Mouse (Mus musculus) lung, postnatal 0 days (tissue): ENCODE results near the gene Prr14l.

ENCODE experiments used
- CTCF ChIP-seq: IDR thresholded peaks from 2 replicates; pipeline ENCODE4 v1.5.1; 2016; ENCODE audit warnings: antibody characterized with exemption, mild to moderate bottlenecking
- EP300 ChIP-seq: IDR thresholded peaks from 2 replicates; pipeline ENCODE4 v1.6.1; 2016; ENCODE audit warnings: antibody characterized with exemption, mild to moderate bottlenecking, control low read depth

DNA sequence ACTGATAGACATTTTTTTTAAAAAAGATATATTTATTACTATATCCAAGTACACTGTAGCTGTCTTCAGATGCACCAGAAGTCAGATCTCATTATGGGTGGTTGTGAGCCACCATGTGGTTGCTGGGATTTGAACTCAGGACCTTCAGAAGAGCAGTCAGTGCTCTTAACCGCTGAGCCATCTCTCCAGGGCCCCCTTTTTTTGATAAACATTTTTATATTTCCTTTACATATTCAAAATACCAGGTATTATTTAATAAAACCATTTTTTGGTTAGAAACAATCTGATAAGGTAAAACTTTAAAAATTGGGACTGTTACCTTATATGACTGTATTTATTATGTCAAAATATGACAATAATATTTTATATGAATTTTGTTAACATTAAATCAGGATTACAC lies 7.0 kb upstream of the Prr14l start:
- TF ChIP-seq EP300 (no peak), CTCF (no peak)
